Comparison of ENCODE assay signal across 20 mouse cellular contexts in genomic region chr9:24467186-24467585, GRCm38 (mm10).
"Had no signal": no experiment of that assay in that cellular context is flagged by ENCODE, and none has a peak within 500 bp of the region (broad histone marks: within the 10 kb centered on the region; RNA-seq: fewer than 3 reads in every experiment).

No protein-coding gene starts in this region.

- H3K9ac ChIP-seq: liver, embryonic 14.5 days; liver, postnatal 0 days; lung, embryonic 14.5 days; midbrain, embryonic 13.5 days; neural tube, embryonic 13.5 days had no signal

- H3K9me3 ChIP-seq: megakaryocyte, embryonic 14.5 days; midbrain, embryonic 10.5 days; midbrain, embryonic 13.5 days; neural tube, embryonic 13.5 days had no signal

- H3K27ac ChIP-seq: left cerebral cortex, adult 2 months; liver, embryonic 14.5 days; midbrain, embryonic 10.5 days; midbrain, embryonic 13.5 days; neural tube, embryonic 13.5 days had no signal

- ATAC-seq: liver, postnatal 0 days; lung, postnatal 0 days; midbrain, embryonic 13.5 days; midbrain, embryonic 16.5 days had no signal

- H3K4me2 ChIP-seq: lung, embryonic 14.5 days; midbrain, embryonic 13.5 days; neural tube, embryonic 13.5 days had no signal

- H3K36me3 ChIP-seq: neural tube, embryonic 13.5 days had no signal

- H3K27me3 ChIP-seq: megakaryocyte, embryonic 14.5 days; midbrain, embryonic 13.5 days; neural tube, embryonic 13.5 days had no signal

- DNase-seq: kidney, adult 9 months; kidney, postnatal 14 days; kidney, postnatal 4 days; layer of hippocampus, adult 9-11 months; layer of hippocampus, postnatal 36 days; liver, postnatal 0 days; lung, embryonic 14.5 days; lung, postnatal 36 days; retina, postnatal 1 day; thymus, adult 18-20 months; thymus, postnatal 36 days had no signal

- H3K4me3 ChIP-seq: left cerebral cortex, adult 2 months; megakaryocyte, embryonic 14.5 days; midbrain, embryonic 10.5 days; midbrain, embryonic 13.5 days; myocyte; neural tube, embryonic 13.5 days had no signal

- H3K4me1 ChIP-seq: midbrain, embryonic 10.5 days; midbrain, embryonic 13.5 days; neural tube, embryonic 13.5 days had no signal
